Mouse (Mus musculus) frontal cortex, adult 2 months (tissue): Measurements from ENCODE around the gene Irf2bpl. TPM values are rescaled to one million over a fixed set of nuclear protein-coding genes. Genes with fewer than 3 reads are reported as not detected.
A peak's percentile ranks its signal among the peaks of the same experiment; 100 is the strongest.

ENCODE experiments used
- DNase-seq, 2 experiments: peaks; one replicate each; pipeline ENCODE4 v3.0.0; 2022; ENCODE audit warnings: low spot score in 1 of 2; ENCODE audit errors: extremely low spot score in 1 of 2
- polyA plus RNA-seq: library from polyadenylated mRNA; depleted of rRNA; stranded (reverse); fragments of >200 nt; gene quantifications from 2 replicates; pipeline ENCODE4 v1.2.3, GENCODE M21; 2012

The Irf2bpl gene
- polyA plus RNA-seq, 1 experiment, result 48.5 TPM

DNA sequence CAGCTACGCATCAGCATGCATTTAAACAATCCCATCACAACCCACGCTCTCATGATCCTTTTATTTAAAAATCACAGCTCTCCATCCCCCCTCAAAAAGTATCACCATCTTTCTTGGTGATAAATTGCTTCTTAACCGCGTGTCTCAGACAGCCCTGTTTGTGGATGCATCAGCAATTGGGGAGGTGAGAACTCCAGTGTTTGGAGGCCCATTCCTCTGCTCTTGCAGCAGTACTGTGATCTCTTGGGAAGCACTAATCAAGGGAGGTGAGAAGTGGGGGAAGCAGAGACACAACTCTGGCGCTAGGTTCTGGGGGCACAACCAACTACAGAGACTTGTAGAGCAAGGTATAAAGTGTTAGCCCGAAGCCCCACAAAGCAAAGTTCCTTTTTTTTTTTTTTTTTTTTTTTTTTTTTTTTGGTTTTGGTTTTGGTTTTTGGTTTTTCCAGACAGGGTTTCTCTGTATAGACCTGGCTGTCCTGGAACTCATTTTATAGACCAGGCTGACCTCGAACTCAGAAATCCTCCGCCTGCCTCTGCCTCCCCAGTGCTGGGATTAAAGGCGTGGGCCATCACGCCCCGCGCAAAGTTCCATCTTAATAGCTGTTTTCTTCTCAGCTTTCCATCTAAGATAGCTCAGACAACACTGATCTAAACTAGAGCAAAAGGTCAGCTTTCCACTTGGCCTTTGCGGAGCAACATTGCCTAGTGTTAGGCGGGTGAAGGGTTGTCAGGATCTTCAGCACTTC is 3.0 kb upstream of the Irf2bpl start:
- DNase-seq, result no peak

- DNase-seq, result no peak
Observed at GRCm38 (mm10) chr12:86886446-86886965, 1.9 kb upstream of the Irf2bpl start.

DNA sequence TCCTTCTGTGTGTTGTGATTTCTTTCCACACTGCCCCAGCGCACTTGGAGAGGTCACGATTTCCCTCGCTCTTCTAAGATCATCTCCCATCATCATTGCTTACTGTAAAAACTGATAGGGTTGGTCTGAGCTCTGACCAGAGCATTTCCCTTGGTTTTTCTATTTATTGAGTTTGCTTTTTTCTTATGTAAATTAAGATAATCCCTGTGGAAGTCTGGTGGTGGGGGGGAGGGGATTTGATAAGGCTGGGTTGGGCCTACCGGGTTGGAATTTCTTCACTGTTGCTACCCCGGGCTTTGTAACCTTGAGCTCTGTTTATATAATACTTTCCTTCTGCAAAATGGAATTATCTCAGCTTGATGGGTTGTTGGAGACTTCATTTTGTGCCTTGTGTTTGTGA is 1.1 kb upstream of the Irf2bpl start:
- DNase-seq, result no peak

DNA sequence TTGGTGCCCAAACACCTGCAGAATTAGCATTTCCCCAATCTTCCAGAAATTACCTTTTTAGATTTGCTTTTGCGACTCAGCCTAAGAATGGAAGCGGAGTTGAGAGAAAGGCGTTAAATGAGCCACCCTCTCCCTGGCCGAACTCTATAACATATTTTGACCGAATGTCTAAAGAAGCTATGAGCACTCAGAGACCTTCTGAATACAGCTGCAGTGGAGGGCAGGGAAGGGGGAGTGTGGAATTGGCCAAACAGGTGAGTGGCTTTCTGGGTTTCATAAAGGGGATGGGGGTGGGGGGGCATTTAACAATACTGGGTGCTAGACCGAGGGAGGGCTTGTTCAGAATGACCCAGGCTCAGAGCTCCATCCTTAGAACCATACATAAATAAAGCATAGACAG is 738 bp upstream of the Irf2bpl start:
- no peak for DNase-seq

DNA sequence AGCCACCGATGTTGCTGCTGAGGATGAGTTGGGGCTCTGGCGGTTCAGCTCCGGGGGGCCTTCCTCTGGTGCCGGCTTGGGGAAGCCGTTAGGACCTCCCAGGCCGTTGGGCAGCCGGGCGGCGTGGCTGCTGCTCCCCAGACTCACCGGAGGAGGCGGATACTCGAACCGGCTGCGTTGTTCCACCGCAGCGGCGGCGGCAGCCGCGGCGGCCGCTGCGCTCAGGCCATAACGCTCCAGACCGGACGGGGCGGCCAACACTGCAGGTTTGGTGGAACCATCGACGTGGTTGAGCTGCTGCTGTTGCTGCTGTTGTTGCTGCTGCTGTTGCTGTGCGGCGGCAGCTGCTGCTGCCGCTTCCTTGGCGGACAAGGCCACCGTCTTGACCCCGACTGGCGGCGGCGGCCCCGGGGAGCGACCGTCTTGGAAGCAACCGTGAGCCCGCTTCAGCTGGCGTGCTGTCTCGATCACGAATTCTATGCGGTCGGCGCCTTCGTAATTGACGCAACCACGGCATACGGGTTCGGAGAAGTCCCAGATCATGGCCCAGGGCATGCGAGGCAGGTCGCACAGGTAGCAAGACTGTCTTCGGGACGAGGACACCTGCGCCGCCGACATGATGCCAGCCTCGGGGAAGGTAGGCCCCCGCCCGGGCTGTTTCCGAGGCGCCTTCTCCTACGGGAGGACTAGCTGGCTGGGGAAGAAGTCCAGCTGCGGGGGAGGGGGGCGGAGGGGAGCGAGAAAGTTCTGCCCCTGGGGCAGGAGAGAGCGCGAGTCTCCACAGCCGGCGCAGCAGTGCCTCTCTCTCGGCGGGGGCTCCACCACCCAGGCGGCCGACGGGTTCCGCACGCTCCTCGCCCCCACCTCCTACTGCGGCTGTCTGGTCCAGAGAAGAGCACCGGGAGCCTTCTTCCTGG is 1.1 kb downstream of the Irf2bpl start:
- no peak for DNase-seq

DNA sequence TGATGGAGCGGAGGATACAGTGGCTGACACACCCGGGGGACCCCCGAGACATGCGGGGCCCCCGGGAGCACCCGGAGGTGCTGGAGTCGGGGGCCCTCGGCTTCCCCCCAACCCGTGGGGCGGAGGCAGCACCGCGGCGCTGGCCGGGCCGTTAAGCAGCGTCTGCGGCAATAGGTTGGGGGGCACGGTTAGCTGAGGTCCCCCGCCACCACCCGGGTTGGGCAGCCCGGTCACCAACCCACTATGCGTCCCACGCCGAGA is 1.6 kb downstream of the Irf2bpl start:
- no peak for DNase-seq

GRCm38 (mm10) chr12:86882279-86883018 is 2.1 kb downstream of the Irf2bpl start:
- peak in 1 of 2 experiments; percentile 82 for DNase-seq

GRCm38 (mm10) chr12:86881809-86882278 is 2.8 kb downstream of the Irf2bpl start:
- no peak for DNase-seq

GRCm38 (mm10) chr12:86880090-86880723 is 4.4 kb downstream of the Irf2bpl start:
- no peak for DNase-seq

DNA sequence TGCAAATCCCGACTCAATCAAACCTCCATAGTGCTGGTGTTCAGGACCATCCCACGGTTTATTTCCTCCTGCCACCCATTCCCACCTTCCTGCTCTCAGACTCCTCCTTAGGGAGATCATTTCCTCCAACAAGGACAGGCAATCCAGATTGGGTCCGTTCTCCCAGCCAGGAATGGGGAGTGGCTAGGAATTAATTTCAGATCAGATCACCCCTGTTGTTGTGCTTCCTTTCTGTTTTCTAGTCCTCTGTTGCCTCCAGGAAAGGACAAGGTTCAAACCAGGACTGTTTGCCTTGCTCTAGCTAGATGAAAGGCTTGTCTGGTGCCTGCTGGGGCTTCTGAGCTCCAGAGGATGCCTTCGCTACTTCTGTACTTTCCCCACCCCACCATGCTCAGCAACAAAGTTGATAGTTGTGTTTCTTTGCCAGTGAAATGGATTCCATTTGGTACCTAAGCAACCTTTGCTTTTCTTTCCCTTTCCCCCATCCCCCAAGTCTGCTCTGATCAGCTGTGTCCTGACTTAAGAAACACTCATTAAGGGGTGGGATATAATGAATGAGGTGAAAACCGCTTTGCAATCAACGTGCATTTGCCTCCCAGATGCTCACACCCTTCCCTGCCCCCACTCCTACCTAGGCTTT is 5.0 kb downstream of the Irf2bpl start:
- no peak for DNase-seq

DNA sequence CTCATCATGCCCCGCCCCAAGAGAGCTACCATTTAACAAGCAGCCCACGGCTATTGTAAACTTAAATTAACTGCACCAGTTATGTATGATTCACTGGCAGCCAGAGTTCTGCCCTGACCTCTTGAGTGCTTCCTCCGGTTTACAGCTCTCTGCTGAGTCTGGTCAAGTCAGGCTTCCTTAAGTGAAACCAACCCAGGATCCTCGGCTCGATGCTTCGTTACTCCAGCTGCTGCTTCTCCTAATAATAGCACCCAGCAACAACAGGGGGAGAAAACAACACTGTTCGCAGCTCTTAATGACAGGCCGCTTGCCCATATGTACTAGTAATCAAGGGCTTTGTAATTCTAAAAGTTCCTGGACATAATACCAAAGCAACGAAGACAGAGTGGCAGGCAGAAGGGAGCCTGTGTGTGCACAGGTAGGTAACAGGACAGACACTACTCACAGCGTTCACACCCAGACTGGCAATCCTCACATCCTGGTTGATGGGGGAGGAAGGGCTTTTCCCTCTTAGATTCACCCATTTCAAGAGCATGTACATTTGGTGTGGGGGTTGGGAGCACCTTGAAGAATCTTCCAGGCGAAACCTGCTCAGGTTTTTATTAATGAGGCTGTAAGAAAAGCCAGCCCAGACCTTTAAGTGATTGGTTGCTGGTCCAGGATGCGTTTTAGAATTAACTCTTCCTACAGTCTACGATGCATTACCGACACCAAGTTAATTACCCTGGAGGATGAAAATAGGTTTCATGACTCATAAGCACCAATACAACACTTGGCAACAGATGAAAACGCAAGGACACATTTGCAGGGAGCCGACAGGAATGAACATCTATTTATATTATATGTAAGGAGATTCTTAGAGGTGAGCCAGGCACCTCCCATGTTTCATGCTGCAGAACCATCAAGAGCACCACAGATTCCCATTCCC is 5.9 kb downstream of the Irf2bpl start:
- no peak for DNase-seq

DNA sequence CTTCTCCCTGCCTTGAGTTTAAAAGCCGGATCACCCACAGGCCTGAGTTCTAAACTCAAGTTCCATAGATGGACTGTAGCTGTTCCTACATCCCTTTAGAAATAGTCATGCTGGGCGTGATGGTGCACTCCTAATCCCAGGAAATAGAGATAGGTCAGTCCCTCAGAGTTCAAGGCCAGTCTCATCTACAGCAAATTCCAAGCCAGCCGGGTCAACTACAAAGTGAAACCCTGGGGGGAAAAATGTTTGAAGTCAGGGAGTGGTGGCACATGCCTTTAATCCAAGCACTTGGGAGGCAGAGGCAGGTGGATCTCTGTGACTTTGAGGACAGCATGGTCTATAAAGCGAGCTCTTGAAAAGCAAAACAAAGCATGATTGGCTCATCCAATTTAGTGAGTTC is 7.6 kb downstream of the Irf2bpl start:
- no peak for DNase-seq

GRCm38 (mm10) chr12:86876116-86876515 is 8.5 kb downstream of the Irf2bpl start:
- DNase-seq, result no peak

DNA sequence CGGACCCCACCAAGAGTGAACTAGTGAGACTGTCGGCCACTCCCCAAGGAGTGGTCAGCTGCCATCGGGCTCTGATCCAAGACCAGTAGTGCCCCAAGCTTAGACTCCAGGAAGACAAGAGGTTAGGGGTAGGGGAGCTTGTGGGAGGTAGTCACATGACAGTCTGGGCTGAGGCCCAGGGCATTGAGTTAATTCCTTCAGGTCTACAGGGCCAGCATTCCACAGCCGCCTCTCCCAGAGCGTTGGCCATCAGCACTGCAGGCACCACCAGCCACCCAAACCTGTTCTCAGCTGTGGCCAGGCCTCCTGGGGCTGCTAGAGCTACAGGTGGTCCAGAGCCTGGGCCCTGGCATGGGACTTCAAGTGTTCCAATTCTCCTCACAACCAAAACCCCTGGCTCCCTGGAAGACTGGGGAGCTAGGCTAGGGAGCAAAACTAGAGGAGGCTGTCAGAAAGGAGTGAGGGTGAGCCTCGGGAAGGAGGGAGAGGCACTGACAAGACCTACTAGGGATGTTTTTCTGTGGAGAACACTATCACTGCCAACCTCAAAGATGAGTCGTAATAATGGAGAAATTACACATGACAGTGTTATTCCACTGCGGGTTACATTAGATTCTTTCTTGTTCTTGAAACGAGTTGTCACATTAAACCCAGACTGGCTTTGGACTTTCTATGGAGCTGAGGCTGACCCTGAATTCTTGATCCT is 12.1 kb downstream of the Irf2bpl start:
- DNase-seq, result no peak

GRCm38 (mm10) chr12:86871666-86872334 is 12.8 kb downstream of the Irf2bpl start:
- DNase-seq, result no peak

- no peak for DNase-seq
Observed at GRCm38 (mm10) chr12:86870996-86871395, 13.6 kb downstream of the Irf2bpl start.

GRCm38 (mm10) chr12:86869761-86870160 is 14.8 kb downstream of the Irf2bpl start:
- no peak for DNase-seq
